Mouse (Mus musculus) left cerebral cortex, adult 9 months (tissue): ENCODE measurements around the gene Glp2r.
A peak's percentile ranks its signal among the peaks of the same experiment; 100 is the strongest.

Source experiments
- DNase-seq, 2 experiments: peaks; one replicate each; pipeline ENCODE4 v3.0.0; 2022; ENCODE audit warnings: low spot score in 2 of 2

The Glp2r gene

GRCm38 (mm10) chr11:67636905-67637586 is 133.9 kb downstream of the Glp2r start:
- DNase-seq = no peak

- DNase-seq = no peak
These were observed 134.8 kb downstream of the Glp2r start for GRCm38 (mm10) chr11:67636201-67636600.

GRCm38 (mm10) chr11:67633620-67634229 is 137.2 kb downstream of the Glp2r start:
- DNase-seq = no peak

- DNase-seq = no peak
These were observed 138.0 kb downstream of the Glp2r start for GRCm38 (mm10) chr11:67632906-67633305.

GRCm38 (mm10) chr11:67628522-67628921 is 142.4 kb downstream of the Glp2r start:
- DNase-seq = no peak

- DNase-seq = no peak
These were observed 143.8 kb downstream of the Glp2r start for GRCm38 (mm10) chr11:67627179-67627578.

- no peak for DNase-seq
These were observed 148.6 kb downstream of the Glp2r start for GRCm38 (mm10) chr11:67622340-67622739.

- peak in 1 of 2 experiments; percentile 76 for DNase-seq
These were observed 154.3 kb downstream of the Glp2r start for GRCm38 (mm10) chr11:67616557-67617239.

GRCm38 (mm10) chr11:67612158-67612839 is 158.7 kb downstream of the Glp2r start:
- DNase-seq = peak in 1 of 2 experiments; percentile 37
